Mouse (Mus musculus) spleen, adult 12 weeks (tissue): ENCODE data around the gene Chchd10.
"Not testable (repeated sequence)": the region's sequence is repeated elsewhere in the genome, so short reads cannot be mapped to it uniquely, and the experiment has no call there.

ENCODE experiments used
- DNase-seq: peaks from one replicate; pipeline ENCODE4 v3.0.0; 2022; ENCODE audit warnings: low spot score

Chchd10 gene

DNA sequence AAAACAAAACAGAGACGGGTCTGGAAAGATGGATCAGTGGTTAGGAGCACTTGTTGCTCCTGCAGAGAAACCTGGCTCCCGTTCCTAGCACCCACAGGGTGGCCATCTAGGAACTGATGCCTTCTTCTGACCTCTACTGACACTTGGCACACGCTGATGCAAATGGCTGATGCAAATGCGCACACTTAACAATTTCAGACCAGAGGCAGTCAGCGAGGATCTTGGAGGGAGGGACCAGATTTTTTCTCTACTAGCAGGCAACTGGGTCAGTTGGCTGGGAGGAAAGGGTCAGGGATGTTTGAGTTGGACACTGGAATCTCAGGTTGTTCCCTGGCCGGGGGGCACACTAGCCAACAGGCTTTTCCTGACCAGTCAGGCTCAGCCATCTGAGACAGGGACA, at the start of gene Chchd10:
Gene Chchd10 (plus strand): TSS at position 240 of the 400 bp plus-strand sequence.
- no peak for DNase-seq

GRCm38 (mm10) chr10:75883232-75883552, 49.7 kb upstream of the Chchd10 start:
- no peak for DNase-seq

DNA sequence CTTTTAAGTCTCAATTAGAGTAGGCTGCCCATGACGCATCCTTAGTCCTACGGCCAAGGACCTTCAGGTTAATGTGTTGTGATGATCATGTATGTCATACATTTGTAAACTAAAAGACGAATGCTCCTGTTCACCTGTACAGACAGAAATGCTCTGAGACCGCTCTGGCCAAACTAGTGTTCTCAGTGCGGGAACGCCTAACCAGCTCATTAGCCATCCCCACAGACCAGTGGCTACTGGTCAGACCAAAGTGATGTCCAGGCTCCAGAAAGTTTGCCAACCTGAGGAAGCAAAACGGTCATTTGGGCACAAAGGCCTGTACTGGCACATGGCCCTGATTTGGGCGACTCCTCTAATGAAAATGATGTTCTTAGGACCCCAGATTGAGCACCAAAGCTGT, 48.2 kb upstream of the Chchd10 start:
- DNase-seq, result no peak

- DNase-seq, result not testable (repeated sequence)
Measured at GRCm38 (mm10) chr10:75887504-75887903, 45.4 kb upstream of the Chchd10 start.

DNA sequence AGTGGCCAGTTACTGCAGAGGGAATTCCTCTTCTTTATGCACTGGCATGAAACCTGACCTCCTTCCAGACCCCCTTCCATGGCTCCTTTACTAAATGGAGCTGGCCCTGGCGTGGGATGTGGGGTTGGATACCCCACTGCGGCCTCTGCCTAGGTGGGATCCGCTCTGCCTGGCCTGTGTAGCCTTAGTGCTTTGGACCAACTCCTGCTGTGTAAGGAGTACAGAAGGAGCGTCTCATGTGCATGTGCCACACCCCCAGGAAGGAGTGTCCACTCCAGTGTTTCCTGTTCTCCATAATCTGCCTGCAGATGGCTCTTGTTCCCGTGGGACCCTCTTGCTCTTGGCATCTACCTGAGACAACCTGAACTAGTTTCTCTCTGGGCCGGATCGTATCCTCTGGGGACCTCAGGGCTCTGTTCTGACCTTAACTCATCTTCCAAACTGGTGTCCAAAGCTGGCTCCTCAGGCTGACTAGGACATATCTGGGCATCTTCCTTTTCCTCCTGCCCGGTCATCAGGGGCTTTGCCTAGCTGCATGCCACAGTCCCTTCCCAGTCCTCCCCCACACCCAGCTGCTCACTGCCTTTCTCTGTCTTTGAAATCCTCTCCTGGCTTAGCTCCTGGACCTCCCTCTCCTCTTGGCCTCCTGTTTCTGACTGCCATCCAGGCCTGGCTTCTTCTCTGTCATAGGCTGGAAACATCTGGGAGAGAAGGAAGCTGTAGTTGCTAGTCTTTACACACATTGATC, 43.4 kb upstream of the Chchd10 start:
- DNase-seq, result no peak

DNA sequence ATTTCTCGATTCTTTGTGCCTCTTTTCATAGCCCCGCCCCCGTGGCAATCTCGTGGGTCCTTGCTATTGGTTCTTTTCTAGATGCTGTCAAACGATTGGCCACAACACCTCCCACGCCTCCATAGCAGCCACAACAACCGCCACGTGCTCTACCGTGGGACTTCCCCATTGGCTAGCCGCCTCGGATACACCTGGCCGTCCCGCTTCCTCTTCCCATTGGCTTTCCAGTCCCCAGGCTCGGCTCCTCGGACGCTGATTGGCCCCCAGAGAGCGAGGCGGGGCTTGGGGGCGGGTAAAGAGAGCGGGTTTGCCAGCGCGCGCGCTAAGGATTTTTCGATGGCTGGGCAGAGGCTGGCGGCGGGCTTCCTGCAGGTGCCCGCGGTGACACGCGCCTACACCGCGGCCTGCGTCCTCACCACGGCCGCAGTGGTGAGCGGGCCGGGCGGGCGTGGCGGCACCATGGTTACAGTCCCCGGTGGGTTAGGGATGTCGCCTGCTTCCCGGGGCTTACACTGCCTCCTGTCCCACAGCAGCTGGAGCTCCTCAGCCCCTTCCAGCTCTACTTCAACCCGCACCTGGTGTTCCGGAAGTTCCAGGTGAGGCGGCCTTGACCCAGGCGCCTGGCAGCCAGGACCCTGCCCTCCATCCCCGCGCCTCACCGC, 39.7 kb upstream of the Chchd10 start, which contains the start of gene Derl3:
Gene Derl3 (plus strand): TSS at position 325 of the 662 bp plus-strand sequence.
- peak; percentile 91 for DNase-seq

DNA sequence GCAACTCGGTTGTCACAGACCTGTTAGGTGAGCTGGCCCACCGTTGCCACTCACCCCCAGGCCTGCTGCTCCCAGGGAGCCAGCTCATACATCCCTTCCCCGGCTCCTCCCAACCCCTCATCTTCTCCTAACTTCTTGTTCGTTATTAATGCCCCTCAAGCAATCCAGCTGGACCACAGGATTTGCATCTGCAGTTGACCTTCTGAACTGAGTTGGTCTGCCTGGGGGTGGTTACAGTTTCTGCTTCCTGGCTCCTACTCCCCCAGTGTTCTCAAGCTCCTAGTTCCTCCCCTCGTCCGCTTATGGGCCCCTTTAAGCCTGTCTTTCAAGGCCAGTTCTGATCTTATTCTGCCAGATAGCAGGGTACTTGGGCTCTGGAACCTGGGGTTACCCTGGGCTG, 38.3 kb upstream of the Chchd10 start:
- no peak for DNase-seq

- no peak for DNase-seq
Measured at GRCm38 (mm10) chr10:75895730-75896129, 37.2 kb upstream of the Chchd10 start.

GRCm38 (mm10) chr10:75896208-75896607, 36.7 kb upstream of the Chchd10 start:
- no peak for DNase-seq

DNA sequence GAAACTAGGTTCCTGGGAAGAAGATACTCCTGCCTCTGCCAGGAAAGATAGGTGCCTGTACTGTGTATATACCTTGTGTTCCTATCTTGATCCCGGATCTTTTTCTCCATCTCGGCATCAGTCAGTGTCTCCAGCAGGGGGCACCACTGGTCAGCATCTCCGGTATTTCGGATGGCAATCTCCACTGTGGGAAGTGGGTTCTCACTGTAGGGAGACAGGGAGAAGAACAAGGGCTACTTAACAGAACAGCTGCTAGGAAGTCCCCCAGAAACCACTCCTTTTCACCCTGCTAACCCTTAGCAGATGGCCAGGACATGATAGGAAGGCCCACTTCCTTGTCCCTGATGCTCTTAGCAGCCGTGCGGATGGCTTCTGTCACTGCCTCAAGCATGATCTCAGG, 35.6 kb upstream of the Chchd10 start:
- peak; percentile 46 for DNase-seq

- DNase-seq, result no peak
Measured at GRCm38 (mm10) chr10:75898039-75898564, 34.8 kb upstream of the Chchd10 start.

GRCm38 (mm10) chr10:75898846-75899245, 34.1 kb upstream of the Chchd10 start:
- DNase-seq, result no peak

GRCm38 (mm10) chr10:75904391-75904790, 28.5 kb upstream of the Chchd10 start:
- no peak for DNase-seq

DNA sequence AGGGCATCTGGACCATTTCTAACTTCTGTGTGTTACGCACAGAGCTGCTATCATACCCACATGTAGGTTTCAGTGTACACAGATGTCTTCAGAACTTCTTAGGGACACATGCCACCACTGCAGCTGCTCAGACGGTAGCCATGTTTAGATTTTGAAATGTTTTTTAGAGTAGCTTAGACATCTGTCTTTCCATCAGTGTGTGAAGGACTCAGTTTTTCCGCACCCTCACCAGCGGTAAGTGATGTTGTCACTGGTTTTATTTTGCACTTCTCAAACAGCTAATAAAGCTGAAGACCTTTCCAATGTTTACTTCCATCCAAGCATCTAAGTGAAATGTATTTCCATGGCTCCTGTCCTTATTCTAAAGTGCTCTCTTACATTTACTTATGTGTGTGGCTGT, 26.0 kb upstream of the Chchd10 start:
- DNase-seq, result no peak

DNA sequence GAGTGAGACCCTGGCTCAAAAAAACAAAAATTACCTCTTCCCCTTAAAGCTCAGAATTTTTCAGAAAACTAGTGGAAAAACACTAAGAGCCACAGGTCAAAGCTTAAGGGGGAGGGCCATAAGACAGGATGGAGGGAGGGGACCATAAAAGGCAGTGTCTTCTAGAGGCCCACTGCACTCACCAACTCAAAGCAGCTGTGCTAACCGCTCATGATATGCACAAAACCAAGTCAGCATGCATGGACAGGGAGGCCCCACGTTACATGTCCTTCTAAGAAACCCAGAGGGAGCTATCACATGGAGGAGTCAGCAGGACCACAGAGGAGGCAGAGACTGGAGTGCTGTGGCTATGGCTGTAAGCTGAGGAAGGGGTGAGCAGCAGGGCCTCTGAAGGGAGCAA, 22.2 kb upstream of the Chchd10 start:
- no peak for DNase-seq

GRCm38 (mm10) chr10:75913013-75913589, 19.8 kb upstream of the Chchd10 start:
- DNase-seq, result no peak

GRCm38 (mm10) chr10:75915557-75915956, 17.4 kb upstream of the Chchd10 start:
- DNase-seq, result no peak

- no peak for DNase-seq
Measured at GRCm38 (mm10) chr10:75916840-75917239, 16.1 kb upstream of the Chchd10 start.

DNA sequence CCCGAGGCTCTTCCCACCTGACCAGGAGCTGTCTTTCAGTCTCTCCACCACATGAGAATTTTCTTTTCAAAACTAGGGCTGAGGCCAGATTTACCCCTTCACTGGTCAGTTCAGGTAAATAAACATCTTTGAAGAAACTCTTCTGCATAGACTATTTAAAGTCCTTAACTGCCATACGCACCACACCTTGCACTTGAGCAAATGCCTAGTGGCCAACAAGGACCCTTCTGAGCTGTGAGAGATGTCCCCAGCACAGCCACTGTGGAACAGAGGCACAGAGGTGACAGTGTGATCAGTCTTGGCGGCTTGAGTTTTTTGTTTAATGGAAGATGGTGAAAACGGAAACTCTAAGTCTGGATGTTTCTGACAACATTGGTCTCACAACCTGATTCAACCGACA, 13.9 kb upstream of the Chchd10 start:
- DNase-seq, result no peak

GRCm38 (mm10) chr10:75921026-75921725, 11.8 kb upstream of the Chchd10 start, which contains the start of gene Smarcb1:
TSS of gene Smarcb1 (minus strand) at chr10:75921617.
- DNase-seq, result peak; percentile 88

GRCm38 (mm10) chr10:75921726-75922560, 11.0 kb upstream of the Chchd10 start:
- DNase-seq, result no peak
